Mouse (Mus musculus) midbrain, embryonic 12.5 days (tissue): Measurements from ENCODE around the gene D430041D05Rik. TPM values are rescaled to one million over a fixed set of nuclear protein-coding genes. Genes with fewer than 3 reads are reported as not detected.

Experiments used
- ATAC-seq: fragments of 200-750 bp; cut with Nextera tagmentation; 2 replicates; pipeline ENCODE4 v1.8.0; 2017; ENCODE audit warnings: low read depth, moderate TSS enrichment, moderate library complexity; ENCODE audit not compliant: low FRiP score
- H3K27ac ChIP-seq: fragments of 300-500 bp; sonication (generic); replicated peaks from 2 replicates; pipeline ENCODE4 v1.5.1; 2016; ENCODE audit warnings: mild to moderate bottlenecking
- H3K27me3 ChIP-seq: fragments of 300-500 bp; sonication (generic); 2 replicates; pipeline ENCODE4 v1.6.1; 2016; ENCODE audit warnings: mild to moderate bottlenecking
- H3K36me3 ChIP-seq: fragments of 300-500 bp; sonication (generic); 2 replicates; pipeline ENCODE4 v1.6.1; 2016
- H3K4me1 ChIP-seq: fragments of 300-500 bp; sonication (generic); 2 replicates; pipeline ENCODE4 v1.6.1; 2016
- H3K4me2 ChIP-seq: fragments of 300-500 bp; sonication (generic); replicated peaks from 2 replicates; pipeline ENCODE4 v1.6.1; 2016; ENCODE audit warnings: mild to moderate bottlenecking, moderate library complexity
- H3K4me3 ChIP-seq: fragments of 300-500 bp; sonication (generic); 2 replicates; pipeline ENCODE4 v1.5.1; 2016; ENCODE audit warnings: mild to moderate bottlenecking
- H3K9ac ChIP-seq: fragments of 300-500 bp; sonication (generic); replicated peaks from 2 replicates; pipeline ENCODE4 v1.6.1; 2016; ENCODE audit warnings: mild to moderate bottlenecking, moderate library complexity
- H3K9me3 ChIP-seq: fragments of 300-500 bp; sonication (generic); 2 replicates; pipeline ENCODE4 v1.6.1; 2016; ENCODE audit warnings: mild to moderate bottlenecking
- WGBS: fragments of 180-500 bp; shearing (Covaris S2); methylation state at CpG from one replicate; pipeline ENCODE4 v1.1.7; 2016; 5-methylcytosine and 5-hydroxymethylcytosine counted together
- polyA plus RNA-seq: library from polyadenylated mRNA; unstranded; fragments of >200 nt; fragmentation: Nextera tagmentation; extraction: Ambion mirVana; gene quantifications from 2 replicates; pipeline ENCODE4 v1.2.1, GENCODE M21; 2016

D430041D05Rik gene
- polyA plus RNA-seq, 1 experiment from 2014 or later, result 3.2 TPM

GRCm38 (mm10) chr2:104163978-104164487, 246.8 kb downstream of the D430041D05Rik start:
- 96% methylated on average over 4 of the region's 4 CpGs for WGBS
- Histone ChIP-seq H3K27ac (no peak overlapping the region), H3K4me3 (no peak overlapping the region), H3K36me3 (no peaks in the 10 kb centered on the region), H3K4me2 (no peak overlapping the region), H3K9me3 (no peaks in the 10 kb centered on the region), H3K27me3 (no peaks in the 10 kb centered on the region), H3K4me1 (peaks cover 15% of the 10 kb centered on the region), H3K9ac (no peak overlapping the region)
- ATAC-seq, result no peak

GRCm38 (mm10) chr2:104163418-104163817, 247.4 kb downstream of the D430041D05Rik start:
- Histone ChIP-seq H3K9me3 (no peaks in the 10 kb centered on the region), H3K4me3 (no peak overlapping the region), H3K4me2 (no peak overlapping the region), H3K27ac (no peak overlapping the region), H3K36me3 (no peaks in the 10 kb centered on the region), H3K9ac (no peak overlapping the region), H3K27me3 (no peaks in the 10 kb centered on the region), H3K4me1 (peaks cover 9% of the 10 kb centered on the region)
- no peak for ATAC-seq
- 89% methylated on average over 7 of the region's 7 CpGs for WGBS

- Histone ChIP-seq H3K4me1 (no peaks in the 10 kb centered on the region), H3K9ac (no peak overlapping the region), H3K4me2 (no peak overlapping the region), H3K27me3 (no peaks in the 10 kb centered on the region), H3K4me3 (no peak overlapping the region), H3K9me3 (no peaks in the 10 kb centered on the region), H3K36me3 (no peaks in the 10 kb centered on the region), H3K27ac (no peak overlapping the region)
- 81% methylated on average over 4 of the region's 4 CpGs for WGBS
- no peak for ATAC-seq
Measured at GRCm38 (mm10) chr2:104157831-104158230, 253.0 kb downstream of the D430041D05Rik start.

- no peaks in the 10 kb centered on the region for H3K27me3 ChIP-seq
- H3K9ac ChIP-seq, result no peak overlapping the region
- 83% methylated on average over 3 of the region's 3 CpGs for WGBS
- H3K4me2 ChIP-seq, result no peak overlapping the region
- H3K36me3 ChIP-seq, result no peaks in the 10 kb centered on the region
- H3K9me3 ChIP-seq, result no peaks in the 10 kb centered on the region
- no peak for ATAC-seq
- no peak overlapping the region for H3K4me3 ChIP-seq
- H3K27ac ChIP-seq, result no peak overlapping the region
- H3K4me1 ChIP-seq, result no peaks in the 10 kb centered on the region
Measured at GRCm38 (mm10) chr2:104153876-104154275, 256.9 kb downstream of the D430041D05Rik start.

- no peak overlapping the region for H3K4me3 ChIP-seq
- H3K9me3 ChIP-seq, result no peaks in the 10 kb centered on the region
- no peaks in the 10 kb centered on the region for H3K36me3 ChIP-seq
- no peak overlapping the region for H3K4me2 ChIP-seq
- no peaks in the 10 kb centered on the region for H3K27me3 ChIP-seq
- H3K27ac ChIP-seq, result no peak overlapping the region
- 89% methylated on average over 4 of the region's 4 CpGs for WGBS
- no peaks in the 10 kb centered on the region for H3K4me1 ChIP-seq
- ATAC-seq, result no peak
- H3K9ac ChIP-seq, result no peak overlapping the region
Measured at GRCm38 (mm10) chr2:104153345-104153744, 257.5 kb downstream of the D430041D05Rik start.

- H3K9me3 ChIP-seq, result no peaks in the 10 kb centered on the region
- H3K27me3 ChIP-seq, result no peaks in the 10 kb centered on the region
- no peak overlapping the region for H3K4me2 ChIP-seq
- H3K36me3 ChIP-seq, result no peaks in the 10 kb centered on the region
- no peak overlapping the region for H3K4me3 ChIP-seq
- ATAC-seq, result no peak
- H3K27ac ChIP-seq, result no peak overlapping the region
- no peaks in the 10 kb centered on the region for H3K4me1 ChIP-seq
- H3K9ac ChIP-seq, result no peak overlapping the region
- 89% methylated on average over 6 of the region's 6 CpGs for WGBS
Measured at GRCm38 (mm10) chr2:104150608-104151397, 260.0 kb downstream of the D430041D05Rik start.

GRCm38 (mm10) chr2:104147910-104148561, 262.8 kb downstream of the D430041D05Rik start:
- H3K36me3 ChIP-seq, result no peaks in the 10 kb centered on the region
- H3K27me3 ChIP-seq, result no peaks in the 10 kb centered on the region
- H3K4me1 ChIP-seq, result no peaks in the 10 kb centered on the region
- no peak for ATAC-seq
- WGBS, result 83% methylated on average over 4 of the region's 4 CpGs
- H3K27ac ChIP-seq, result no peak overlapping the region
- H3K4me3 ChIP-seq, result no peak overlapping the region
- no peak overlapping the region for H3K4me2 ChIP-seq
- no peaks in the 10 kb centered on the region for H3K9me3 ChIP-seq
- H3K9ac ChIP-seq, result no peak overlapping the region

GRCm38 (mm10) chr2:104145983-104146382, 264.8 kb downstream of the D430041D05Rik start:
- Histone ChIP-seq H3K36me3 (no peaks in the 10 kb centered on the region), H3K4me2 (no peak overlapping the region), H3K27me3 (no peaks in the 10 kb centered on the region), H3K27ac (no peak overlapping the region), H3K9me3 (no peaks in the 10 kb centered on the region), H3K4me3 (no peak overlapping the region), H3K9ac (no peak overlapping the region), H3K4me1 (no peaks in the 10 kb centered on the region)
- ATAC-seq, result no peak
- 77% methylated on average over 1 of the region's 1 CpGs for WGBS

GRCm38 (mm10) chr2:104144004-104144403, 266.8 kb downstream of the D430041D05Rik start:
- ATAC-seq, result no peak
- no peaks in the 10 kb centered on the region for H3K4me1 ChIP-seq
- H3K27me3 ChIP-seq, result no peaks in the 10 kb centered on the region
- no peak overlapping the region for H3K9ac ChIP-seq
- no peak overlapping the region for H3K4me3 ChIP-seq
- 92% methylated on average over 12 of the region's 12 CpGs for whole genome bisulfite sequencing
- 0 out of 2 replicates have a peak, but pooled peaks cover under 1% of the 10 kb centered on the region for H3K9me3 ChIP-seq
- H3K27ac ChIP-seq, result no peak overlapping the region
- no peak overlapping the region for H3K4me2 ChIP-seq
- no peaks in the 10 kb centered on the region for H3K36me3 ChIP-seq

- Histone ChIP-seq H3K27me3 (no peaks in the 10 kb centered on the region), H3K4me1 (no peaks in the 10 kb centered on the region), H3K36me3 (no peaks in the 10 kb centered on the region), H3K4me2 (no peak overlapping the region), H3K4me3 (no peak overlapping the region), H3K9me3 (0 out of 2 replicates have a peak, but pooled peaks cover 5% of the 10 kb centered on the region), H3K27ac (no peak overlapping the region), H3K9ac (no peak overlapping the region)
- ATAC-seq, result no peak
- 91% methylated on average over 8 of the region's 8 CpGs for WGBS
Measured at GRCm38 (mm10) chr2:104142140-104142539, 268.7 kb downstream of the D430041D05Rik start.

- Histone ChIP-seq H3K4me2 (no peak overlapping the region), H3K9ac (no peak overlapping the region), H3K27me3 (no peaks in the 10 kb centered on the region), H3K36me3 (no peaks in the 10 kb centered on the region), H3K4me3 (no peak overlapping the region), H3K4me1 (no peaks in the 10 kb centered on the region), H3K9me3 (0 out of 2 replicates have a peak, but pooled peaks cover 5% of the 10 kb centered on the region), H3K27ac (no peak overlapping the region)
- 61% methylated on average over 2 of the region's 2 CpGs for WGBS
- no peak for ATAC-seq
Measured at GRCm38 (mm10) chr2:104135920-104136319, 274.9 kb downstream of the D430041D05Rik start.
